Mouse (Mus musculus) embryo, embryonic 9.5 days (tissue): ENCODE data around the gene Prmt8.

Experiments
- DNase-seq: peaks from one replicate; pipeline ENCODE4 v3.0.0-alpha.2; 2017; ENCODE audit errors: extremely low spot score

Prmt8 gene

GRCm38 (mm10) chr6:127663263-127663662 lies 106.0 kb downstream of the Prmt8 start:
- DNase-seq: no peak

GRCm38 (mm10) chr6:127661717-127662292 lies 107.5 kb downstream of the Prmt8 start:
- DNase-seq: no peak

- no peak for DNase-seq
Observed at GRCm38 (mm10) chr6:127659966-127660365, 109.3 kb downstream of the Prmt8 start.

- DNase-seq: no peak
Observed at GRCm38 (mm10) chr6:127659472-127659871, 109.8 kb downstream of the Prmt8 start.

GRCm38 (mm10) chr6:127657152-127657551 lies 112.1 kb downstream of the Prmt8 start:
- no peak for DNase-seq

- no peak for DNase-seq
Observed at GRCm38 (mm10) chr6:127655988-127656387, 113.3 kb downstream of the Prmt8 start.

GRCm38 (mm10) chr6:127641077-127641801 lies 128.0 kb downstream of the Prmt8 start:
- no peak for DNase-seq
